ENCODE assay signal across 9 mouse cellular contexts in the genomic region with DNA sequence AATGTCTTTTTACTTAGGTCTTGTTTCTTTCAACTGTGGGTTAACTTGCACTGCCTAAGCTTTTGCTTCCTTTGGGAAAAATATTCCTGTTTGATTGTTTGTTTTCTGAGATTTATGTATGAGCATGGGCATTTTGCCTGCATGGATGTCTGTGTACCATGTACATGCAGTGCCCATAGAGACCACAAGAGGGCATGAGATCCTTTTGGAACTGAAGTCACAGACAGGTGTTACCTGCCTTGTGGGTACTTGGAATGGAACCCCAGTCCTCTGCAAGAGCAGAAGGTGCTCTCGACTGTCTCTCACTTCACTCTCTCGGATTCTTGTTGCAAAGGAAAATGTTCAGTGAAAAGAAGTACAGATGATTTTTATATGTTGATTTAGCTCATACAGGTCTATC.
DNase-seq lines count a peak whose midpoint lies in the region; ATAC-seq and TF ChIP-seq lines count a peak whose summit lies in the region.
"Had no signal": no experiment of that assay in that cellular context is flagged by ENCODE, and none has a peak within 500 bp of the region (broad histone marks: within the 10 kb centered on the region; RNA-seq: fewer than 3 reads in every experiment).

No protein-coding gene starts in this region.

- WGBS in small intestine, adult 2 months, result 90% methylated on average over 2 of the region's 2 CpGs

- H3K27me3 ChIP-seq in small intestine, adult 2 months (ENCODE audit: control insufficient read depth, insufficient read depth, low read length), result no peaks in the 10 kb centered on the region
- H3K27me3 ChIP-seq: limb, embryonic 13.5 days had no signal

- peaks cover 2% of the 10 kb centered on the region for H3K36me3 ChIP-seq in small intestine, adult 2 months (ENCODE audit: control insufficient read depth, insufficient read depth, low read length)

- TF ChIP-seq CTCF in left cerebral cortex, adult 2 months (IDR thresholded peaks at IDR 0.05), result peak; percentile 66
- peak; percentile 52; the same call in 1 of the 2 replicates for TF ChIP-seq CTCF in small intestine, adult 2 months (IDR thresholded peaks at IDR 0.05; ENCODE audit: extremely low read depth, insufficient read length, insufficient replicate concordance, low read depth, low read length)

- H3K27ac ChIP-seq in left cerebral cortex, adult 2 months, result no peak overlapping the region
- no peak overlapping the region for H3K27ac ChIP-seq in small intestine, adult 2 months (ENCODE audit: insufficient read depth, low read depth, low read length)
- H3K27ac ChIP-seq: limb, embryonic 13.5 days had no signal

- H3K4me1 ChIP-seq in small intestine, adult 2 months (ENCODE audit: control insufficient read depth, insufficient read depth, insufficient read length, low read length), result no peaks in the 10 kb centered on the region
- H3K4me1 ChIP-seq: limb, embryonic 13.5 days had no signal

- ATAC-seq in CD4-positive, CD25-positive, alpha-beta regulatory T cell, adult 4 months, result no peak

- TF ChIP-seq POLR2A in small intestine, adult 2 months (IDR thresholded peaks at IDR 0.05; ENCODE audit: low read depth, low read length), result no peak

- peak; percentile 22 for DNase-seq in CD4-positive, CD25-positive, alpha-beta regulatory T cell, adult 2 months (ENCODE audit: low read depth, low spot score)
- DNase-seq in left cerebral cortex, adult 2 months (ENCODE audit: extremely low spot score in 1 of 2, low spot score in 2 of 2), result peak in 1 of 2 experiments; percentile 24
- DNase-seq in left cerebral cortex, adult 9 months (ENCODE audit: low spot score in 2 of 2), result no peak
- peak; percentile 24 for DNase-seq in WW6 (ENCODE audit: low read depth, low spot score)
- peak; percentile 15 to 26 for DNase-seq in heart, postnatal 10 days
- DNase-seq in left cerebral cortex, adult 8-10 months (ENCODE audit: low spot score in 2 of 2), result no peak

- intact Hi-C loops in left cerebral cortex, adult 2 months (cut with DNase I), result no loop called here
- intact Hi-C loops in heart, postnatal 10 days (cut with DNase I), result no loop called here

- H3K4me3 ChIP-seq in left cerebral cortex, adult 2 months, result no peak overlapping the region
- H3K4me3 ChIP-seq in small intestine, adult 2 months (ENCODE audit: low read depth, low read length), result no peak overlapping the region
- H3K4me3 ChIP-seq: limb, embryonic 13.5 days had no signal

Comparison
In these comparisons a context has a peak if more than half of its experiments do, and no peak if none do; other contexts are left out.
1. DNase-seq: peak in CD4-positive, CD25-positive, alpha-beta regulatory T cell, adult 2 months (single experiment), WW6 (single experiment) and heart, postnatal 10 days (2 of 2); none in left cerebral cortex, adult 9 months (0 of 2) and left cerebral cortex, adult 8-10 months (0 of 2).